Mouse (Mus musculus): ENCODE results near the gene Nphp3. TPM values are rescaled to one million over a fixed set of nuclear protein-coding genes. Genes with fewer than 3 reads are reported as not detected.

Gene Nphp3
- polyA plus RNA-seq, 1 experiment from 2014 or later = 3.4 TPM

DNA sequence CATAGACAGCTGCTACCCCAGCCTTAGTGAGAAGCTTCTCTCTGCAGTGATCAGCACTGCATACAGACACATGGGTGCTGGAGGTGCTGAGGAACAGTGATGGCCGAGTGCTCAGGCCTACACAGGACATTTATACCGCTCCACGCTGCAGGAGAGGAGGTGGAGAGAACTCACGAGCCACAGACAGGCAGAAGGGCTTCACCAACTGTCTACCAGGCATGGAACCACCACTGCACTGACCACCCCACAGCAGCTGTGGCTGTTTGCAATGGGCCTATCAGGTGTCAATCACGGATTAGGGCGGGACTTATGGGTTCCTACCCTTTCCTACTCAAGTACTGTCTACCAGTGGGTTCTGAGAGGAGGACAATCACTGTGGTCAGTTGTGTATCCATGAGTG lies 48.7 kb downstream of the Nphp3 start:
- H3K9me3 ChIP-seq (replicated peaks; ENCODE audit: control insufficient read depth, low read length) = no peaks in the 10 kb centered on the region
- no peak for ATAC-seq (replicated peaks; ENCODE audit: extremely low read depth, insufficient read depth, low FRiP score)
- peaks cover 76% of the 10 kb centered on the region for H3K36me3 ChIP-seq (ENCODE audit: control insufficient read depth, insufficient read depth)
- no peak overlapping the region for H3K4me2 ChIP-seq (ENCODE audit: low read depth, low read length)
- no peak overlapping the region for H3K27ac ChIP-seq (ENCODE audit: low read length)
- H3K27me3 ChIP-seq (ENCODE audit: control insufficient read depth, insufficient read depth, low read length) = no peaks in the 10 kb centered on the region
- no peak overlapping the region for H3K9ac ChIP-seq (ENCODE audit: low read length)
- H3K4me3 ChIP-seq (ENCODE audit: low read length) = no peak overlapping the region
- 86% methylated on average over 6 of the region's 6 CpGs for WGBS
- no peaks in the 10 kb centered on the region for H3K4me1 ChIP-seq (ENCODE audit: control insufficient read depth, insufficient read depth, low read length)

DNA sequence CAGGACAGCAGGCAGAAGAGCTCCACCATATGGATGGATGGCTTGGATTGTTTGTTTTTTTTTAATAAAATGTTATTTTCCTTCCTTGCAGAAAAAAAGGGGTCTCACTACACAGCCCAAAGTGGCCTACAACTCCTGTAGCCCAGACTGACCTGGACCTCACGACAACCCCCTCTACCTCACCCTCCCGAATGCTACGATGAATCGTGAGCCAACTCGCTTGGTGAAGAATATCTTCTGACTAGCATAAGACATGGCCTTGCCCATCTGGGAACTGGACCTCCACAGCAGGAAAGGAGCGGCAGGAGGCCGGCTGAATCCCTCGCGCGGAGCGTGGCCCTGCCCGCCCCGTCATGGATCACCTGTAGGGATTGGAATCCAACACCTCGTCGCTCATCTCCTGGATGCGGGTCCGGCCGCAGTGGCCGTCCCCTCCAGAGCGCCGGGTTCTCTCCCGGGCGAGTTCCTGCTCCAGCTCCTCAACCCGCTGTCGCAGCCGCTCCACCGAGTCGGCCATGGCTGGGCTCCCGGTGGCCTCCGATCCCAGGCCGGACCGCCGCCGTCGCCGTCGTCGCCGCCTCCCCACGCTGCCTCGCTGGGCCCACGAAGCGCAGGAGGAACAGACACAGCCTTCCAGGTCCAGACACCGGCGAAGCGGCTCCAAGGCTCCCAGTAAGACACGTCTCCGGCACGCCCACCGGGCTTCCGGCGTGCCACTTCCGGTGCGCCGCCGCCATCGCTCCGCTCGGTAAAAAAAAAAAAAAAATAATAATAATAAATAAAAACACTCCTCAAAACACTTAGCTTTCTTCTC lies 60.3 kb downstream of the Nphp3 start, which contains the start of gene Uba5:
Gene Uba5, minus strand, starts transcription at position 705 of the 814 bp plus-strand sequence.
- Histone ChIP-seq H3K4me3 (ENCODE audit: low read length) (peak within 1 kb of the TSS; percentile 100), H3K36me3 (ENCODE audit: control insufficient read depth, insufficient read depth) (peaks cover 17% of the 10 kb centered on the region), H3K9me3 (replicated peaks; ENCODE audit: control insufficient read depth, low read length) (no peaks in the 10 kb centered on the region), H3K9ac (ENCODE audit: low read length) (peak within 1 kb of the TSS; percentile 97), H3K27ac (ENCODE audit: low read length) (peak within 1 kb of the TSS; percentile 88), H3K4me2 (ENCODE audit: low read depth, low read length) (peak within 1 kb of the TSS; percentile 96), H3K27me3 (ENCODE audit: control insufficient read depth, insufficient read depth, low read length) (no peaks in the 10 kb centered on the region), H3K4me1 (ENCODE audit: control insufficient read depth, insufficient read depth, low read length) (peaks cover 16% of the 10 kb centered on the region)
- WGBS = under 1% methylated on average over 54 of the region's 59 CpGs
- peak; percentile 74 for ATAC-seq (replicated peaks; ENCODE audit: extremely low read depth, insufficient read depth, low FRiP score)

DNA sequence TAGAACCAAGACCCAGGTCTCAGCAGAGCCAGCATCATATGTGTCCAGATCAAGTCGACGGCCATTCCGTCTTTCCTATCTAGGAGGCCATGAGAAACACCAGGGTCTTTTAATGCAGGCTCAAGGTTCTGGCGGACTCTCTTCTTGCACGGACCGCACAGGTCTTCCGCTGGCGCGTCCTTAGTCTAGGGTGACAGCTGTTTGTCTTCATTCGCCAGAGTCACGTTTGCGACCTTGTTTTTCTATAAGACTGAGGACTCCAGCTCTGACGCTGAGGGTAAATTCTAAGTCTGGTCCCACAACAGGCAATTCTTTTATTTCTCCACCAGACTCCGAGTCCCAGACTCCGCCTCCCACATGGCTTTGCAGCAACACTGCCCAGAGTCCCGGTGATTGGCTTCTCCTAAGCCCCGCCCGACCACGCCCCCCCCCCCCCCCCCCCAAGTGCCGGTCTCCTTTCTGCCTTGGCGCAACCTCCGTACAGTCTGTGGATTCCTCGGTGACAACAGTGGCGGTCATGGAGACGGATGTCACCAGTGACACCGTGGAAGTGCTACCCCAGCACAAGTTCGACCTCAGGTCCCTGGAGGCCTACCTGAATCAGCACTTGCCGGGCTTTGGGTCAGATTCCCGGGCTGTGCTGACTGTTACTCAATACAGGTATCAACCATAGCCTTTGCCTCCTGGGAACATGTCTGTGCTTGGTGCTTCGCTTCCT lies 61.1 kb downstream of the Nphp3 start, which contains the start of gene Acad11:
Gene Acad11, plus strand, starts transcription at position 134 of the 718 bp plus-strand sequence.
- H3K9ac ChIP-seq (ENCODE audit: low read length) = peak within 1 kb of the TSS; percentile 97
- peak within 1 kb of the TSS; percentile 100 for H3K4me3 ChIP-seq (ENCODE audit: low read length)
- peaks cover 16% of the 10 kb centered on the region for H3K4me1 ChIP-seq (ENCODE audit: control insufficient read depth, insufficient read depth, low read length)
- H3K27ac ChIP-seq (ENCODE audit: low read length) = peak within 1 kb of the TSS; percentile 88
- peak within 1 kb of the TSS; percentile 96 for H3K4me2 ChIP-seq (ENCODE audit: low read depth, low read length)
- H3K9me3 ChIP-seq (replicated peaks; ENCODE audit: control insufficient read depth, low read length) = no peaks in the 10 kb centered on the region
- H3K36me3 ChIP-seq (ENCODE audit: control insufficient read depth, insufficient read depth) = peaks cover 11% of the 10 kb centered on the region
- WGBS = under 1% methylated on average over 26 of the region's 30 CpGs
- no peaks in the 10 kb centered on the region for H3K27me3 ChIP-seq (ENCODE audit: control insufficient read depth, insufficient read depth, low read length)
- ATAC-seq (replicated peaks; ENCODE audit: extremely low read depth, insufficient read depth, low FRiP score) = peak; percentile 95

DNA sequence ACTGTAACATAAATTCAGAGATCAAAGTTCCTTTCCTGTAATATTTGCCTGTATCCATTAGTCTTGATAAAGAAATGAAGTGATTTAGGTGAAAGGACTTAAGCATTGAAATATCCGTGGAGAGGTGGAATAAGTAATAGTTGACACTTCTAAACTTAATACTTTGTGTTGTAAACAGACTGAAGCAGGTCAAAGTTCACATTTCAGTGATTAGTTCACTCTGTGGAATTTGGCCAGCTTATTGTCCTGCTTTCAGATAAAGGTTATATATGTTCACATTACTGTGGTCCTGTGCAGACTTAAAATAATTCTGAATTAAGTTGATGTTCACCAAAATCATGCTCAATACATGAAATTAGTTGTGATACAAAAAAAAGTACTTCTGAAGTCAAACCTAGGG lies 62.2 kb downstream of the Nphp3 start:
- H3K4me3 ChIP-seq (ENCODE audit: low read length) = no peak overlapping the region
- H3K4me1 ChIP-seq (ENCODE audit: control insufficient read depth, insufficient read depth, low read length) = peaks cover 16% of the 10 kb centered on the region
- peaks cover 7% of the 10 kb centered on the region; the same call in 1 of the 2 replicates for H3K36me3 ChIP-seq (ENCODE audit: control insufficient read depth, insufficient read depth)
- no peak overlapping the region for H3K27ac ChIP-seq (ENCODE audit: low read length)
- no peak overlapping the region for H3K4me2 ChIP-seq (ENCODE audit: low read depth, low read length)
- H3K9ac ChIP-seq (ENCODE audit: low read length) = no peak overlapping the region
- H3K9me3 ChIP-seq (replicated peaks; ENCODE audit: control insufficient read depth, low read length) = no peaks in the 10 kb centered on the region
- WGBS = 22% methylated on average over 1 of the region's 1 CpGs
- no peak for ATAC-seq (replicated peaks; ENCODE audit: extremely low read depth, insufficient read depth, low FRiP score)
- H3K27me3 ChIP-seq (ENCODE audit: control insufficient read depth, insufficient read depth, low read length) = no peaks in the 10 kb centered on the region

DNA sequence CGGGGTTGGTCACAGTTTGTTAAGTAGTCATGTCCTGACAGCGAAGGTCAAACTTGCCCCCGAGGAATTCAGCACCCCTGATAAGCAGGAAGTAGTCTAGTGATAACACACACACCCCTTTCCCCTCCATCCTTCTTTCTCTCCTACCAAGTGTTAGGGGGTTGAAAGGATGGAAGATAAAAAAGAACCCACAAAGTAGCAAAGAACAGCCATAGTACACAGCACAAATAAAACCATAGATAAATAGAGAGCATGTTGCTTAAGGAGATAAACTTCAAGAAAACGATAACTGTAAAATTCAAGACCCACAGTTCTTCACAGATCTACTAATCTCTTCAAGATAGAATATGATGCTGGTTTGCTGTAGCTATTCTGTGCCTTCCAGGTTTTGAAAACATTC lies 67.9 kb downstream of the Nphp3 start:
- Histone ChIP-seq H3K4me2 (ENCODE audit: low read depth, low read length) (no peak overlapping the region), H3K27ac (ENCODE audit: low read length) (no peak overlapping the region), H3K9me3 (replicated peaks; ENCODE audit: control insufficient read depth, low read length) (no peaks in the 10 kb centered on the region), H3K36me3 (ENCODE audit: control insufficient read depth, insufficient read depth) (no peaks in the 10 kb centered on the region), H3K9ac (ENCODE audit: low read length) (no peak overlapping the region), H3K27me3 (ENCODE audit: control insufficient read depth, insufficient read depth, low read length) (no peaks in the 10 kb centered on the region), H3K4me1 (ENCODE audit: control insufficient read depth, insufficient read depth, low read length) (no peaks in the 10 kb centered on the region), H3K4me3 (ENCODE audit: low read length) (no peak overlapping the region)
- no peak for ATAC-seq (replicated peaks; ENCODE audit: extremely low read depth, insufficient read depth, low FRiP score)
- 48% methylated on average over 4 of the region's 4 CpGs for WGBS

DNA sequence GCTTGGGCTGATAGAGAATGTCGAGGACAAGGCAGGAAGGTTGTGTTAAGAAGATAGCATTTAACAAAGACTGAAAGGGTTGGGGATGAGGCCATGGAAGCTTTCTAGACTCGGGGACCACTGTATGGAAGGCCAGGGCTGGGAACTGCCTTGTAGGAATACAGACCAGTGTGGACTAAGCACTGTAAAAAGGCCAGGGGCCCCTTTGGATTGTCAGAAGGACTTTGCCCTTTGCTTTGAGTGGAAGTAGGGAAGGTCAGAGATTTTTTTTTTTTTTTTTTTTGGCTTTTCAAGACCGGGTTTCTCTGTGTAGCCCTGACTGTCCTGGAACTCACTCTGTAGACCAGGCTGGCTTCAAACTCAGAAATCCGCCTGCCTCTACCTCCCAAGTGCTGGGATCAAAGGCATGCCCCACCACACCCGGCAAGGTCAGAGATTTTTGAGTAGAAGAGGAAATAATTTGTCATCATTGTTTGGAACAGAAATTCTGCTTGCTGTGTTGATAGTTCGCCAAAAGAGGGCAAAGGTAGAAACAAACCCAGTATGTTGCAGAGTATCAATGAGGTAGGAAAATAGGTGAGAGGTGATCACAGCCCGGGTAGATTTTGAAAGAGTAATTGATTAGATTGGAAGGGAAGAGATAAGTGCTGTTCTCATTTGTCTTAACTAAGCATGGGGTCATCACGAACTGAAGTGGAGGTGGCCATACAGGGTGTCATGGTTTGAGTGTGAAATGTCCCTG lies 68.7 kb downstream of the Nphp3 start:
- H3K4me3 ChIP-seq (ENCODE audit: low read length) = no peak overlapping the region
- H3K4me2 ChIP-seq (ENCODE audit: low read depth, low read length) = no peak overlapping the region
- H3K9ac ChIP-seq (ENCODE audit: low read length) = no peak overlapping the region
- no peaks in the 10 kb centered on the region for H3K36me3 ChIP-seq (ENCODE audit: control insufficient read depth, insufficient read depth)
- H3K9me3 ChIP-seq (replicated peaks; ENCODE audit: control insufficient read depth, low read length) = no peaks in the 10 kb centered on the region
- no peaks in the 10 kb centered on the region for H3K4me1 ChIP-seq (ENCODE audit: control insufficient read depth, insufficient read depth, low read length)
- WGBS = 71% methylated on average over 8 of the region's 8 CpGs
- H3K27ac ChIP-seq (ENCODE audit: low read length) = no peak overlapping the region
- no peaks in the 10 kb centered on the region for H3K27me3 ChIP-seq (ENCODE audit: control insufficient read depth, insufficient read depth, low read length)
- no peak for ATAC-seq (replicated peaks; ENCODE audit: extremely low read depth, insufficient read depth, low FRiP score)

DNA sequence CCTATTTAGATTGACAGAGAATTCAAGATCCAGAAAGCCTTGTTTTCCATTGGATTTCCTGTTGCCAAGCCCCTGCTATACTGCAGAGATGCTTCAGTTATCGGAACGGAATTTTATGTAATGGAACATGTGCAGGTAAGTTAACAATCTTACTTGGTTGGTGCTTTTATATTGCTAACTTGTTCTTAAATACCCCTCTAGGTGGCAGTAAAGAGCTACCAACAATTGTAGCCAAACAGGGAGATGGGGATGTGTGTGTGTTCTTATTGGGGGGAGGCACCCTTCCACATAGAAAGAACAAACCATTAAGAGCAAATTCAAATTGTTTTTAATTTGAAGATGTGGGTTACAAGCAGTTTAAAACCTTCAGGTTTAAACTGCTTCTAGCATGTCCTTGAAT lies 73.5 kb downstream of the Nphp3 start:
- no peak for ATAC-seq (replicated peaks; ENCODE audit: extremely low read depth, insufficient read depth, low FRiP score)
- Histone ChIP-seq H3K27ac (ENCODE audit: low read length) (no peak overlapping the region), H3K9ac (ENCODE audit: low read length) (no peak overlapping the region), H3K36me3 (ENCODE audit: control insufficient read depth, insufficient read depth) (no peaks in the 10 kb centered on the region), H3K4me1 (ENCODE audit: control insufficient read depth, insufficient read depth, low read length) (no peaks in the 10 kb centered on the region), H3K4me3 (ENCODE audit: low read length) (no peak overlapping the region), H3K9me3 (replicated peaks; ENCODE audit: control insufficient read depth, low read length) (no peaks in the 10 kb centered on the region), H3K4me2 (ENCODE audit: low read depth, low read length) (no peak overlapping the region), H3K27me3 (ENCODE audit: control insufficient read depth, insufficient read depth, low read length) (no peaks in the 10 kb centered on the region)
- WGBS = 65% methylated on average over 2 of the region's 2 CpGs

DNA sequence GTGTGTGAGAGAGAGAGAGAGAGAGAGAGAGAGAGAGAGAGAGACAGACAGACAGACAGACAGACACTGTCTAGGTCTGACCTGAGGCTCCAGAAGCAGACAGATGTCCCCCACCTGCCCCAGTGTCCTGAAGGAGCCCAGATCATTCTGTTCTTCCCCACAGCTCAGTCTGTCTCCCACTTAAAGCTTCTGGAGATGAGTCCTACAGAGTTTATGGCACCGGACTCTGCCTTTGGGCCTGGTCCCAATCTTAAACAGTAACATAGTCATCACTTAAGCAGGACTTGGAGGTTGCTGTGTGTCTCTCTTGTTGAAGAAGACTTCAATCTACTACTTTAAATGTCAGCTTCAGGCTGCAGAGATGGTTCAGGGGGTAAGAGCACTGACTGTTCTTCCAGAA lies 76.4 kb downstream of the Nphp3 start:
- Histone ChIP-seq H3K4me2 (ENCODE audit: low read depth, low read length) (no peak overlapping the region), H3K4me1 (ENCODE audit: control insufficient read depth, insufficient read depth, low read length) (no peaks in the 10 kb centered on the region), H3K27me3 (ENCODE audit: control insufficient read depth, insufficient read depth, low read length) (no peaks in the 10 kb centered on the region), H3K4me3 (ENCODE audit: low read length) (no peak overlapping the region), H3K27ac (ENCODE audit: low read length) (no peak overlapping the region), H3K36me3 (ENCODE audit: control insufficient read depth, insufficient read depth) (peaks cover 3% of the 10 kb centered on the region; the same call in 1 of the 2 replicates), H3K9me3 (replicated peaks; ENCODE audit: control insufficient read depth, low read length) (no peaks in the 10 kb centered on the region), H3K9ac (ENCODE audit: low read length) (no peak overlapping the region)
- WGBS = 76% methylated on average over 1 of the region's 1 CpGs
- no peak for ATAC-seq (replicated peaks; ENCODE audit: extremely low read depth, insufficient read depth, low FRiP score)
